Mouse (Mus musculus) hindbrain, embryonic 16.5 days (tissue): ENCODE data around the gene Snip1. TPM values are rescaled to one million over a fixed set of nuclear protein-coding genes. Genes with fewer than 3 reads are reported as not detected.

Experiments
- ATAC-seq: fragments of 200-750 bp; cut with Nextera tagmentation; 2 replicates; pipeline ENCODE4 v1.8.0; 2017; ENCODE audit warnings: moderate TSS enrichment, moderate library complexity
- H3K27ac ChIP-seq: fragments of 300-500 bp; sonication (generic); 2 replicates; pipeline ENCODE4 v1.5.1; 2014; ENCODE audit warnings: low read depth, mild to moderate bottlenecking, control low read depth, low read length, moderate library complexity
- H3K27me3 ChIP-seq: fragments of 300-500 bp; sonication (generic); replicated peaks from 2 replicates; pipeline ENCODE4 v1.6.1; 2014; ENCODE audit warnings: low read length; ENCODE audit not compliant: control insufficient read depth, insufficient read depth
- H3K36me3 ChIP-seq: fragments of 300-500 bp; sonication (generic); 2 replicates; pipeline ENCODE4 v1.6.1; 2014; ENCODE audit warnings: mild to moderate bottlenecking, low read length, moderate library complexity, mixed read lengths; ENCODE audit not compliant: control insufficient read depth, insufficient read depth
- H3K4me1 ChIP-seq: fragments of 300-500 bp; sonication (generic); 2 replicates; pipeline ENCODE4 v1.6.1; 2014; ENCODE audit warnings: low read depth, low read length; ENCODE audit not compliant: control insufficient read depth, insufficient read depth
- H3K4me2 ChIP-seq: fragments of 300-500 bp; sonication (generic); 2 replicates; pipeline ENCODE4 v1.6.1; 2014; ENCODE audit warnings: mild to moderate bottlenecking, low read length, control low read depth, moderate library complexity
- H3K4me3 ChIP-seq: fragments of 300-500 bp; sonication (generic); 2 replicates; pipeline ENCODE4 v1.5.1; 2014; ENCODE audit warnings: mild to moderate bottlenecking, low read length, control low read depth, moderate library complexity
- H3K9ac ChIP-seq: fragments of 300-500 bp; sonication (generic); 2 replicates; pipeline ENCODE4 v1.6.1; 2014; ENCODE audit warnings: low read depth, mild to moderate bottlenecking, control low read depth, low read length, moderate library complexity
- H3K9me3 ChIP-seq: fragments of 300-500 bp; sonication (generic); 2 replicates; pipeline ENCODE4 v1.6.1; 2014; ENCODE audit warnings: mild to moderate bottlenecking, low read length, moderate library complexity; ENCODE audit not compliant: control insufficient read depth
- WGBS: fragments of 180-500 bp; shearing (Covaris S2); extraction: QIAGEN DNeasy Blood & Tissue Kit; methylation state at CpG from one replicate; pipeline ENCODE4 v1.1.7; 2014; 5-methylcytosine and 5-hydroxymethylcytosine counted together
- polyA plus RNA-seq: library from polyadenylated mRNA; unstranded; fragments of >200 nt; fragmentation: Nextera tagmentation; extraction: Ambion mirVana; gene quantifications from 2 replicates; pipeline ENCODE4 v1.2.1, GENCODE M21; 2015

Gene Snip1
- polyA plus RNA-seq, 1 experiment from 2014 or later: 20.6 TPM

DNA sequence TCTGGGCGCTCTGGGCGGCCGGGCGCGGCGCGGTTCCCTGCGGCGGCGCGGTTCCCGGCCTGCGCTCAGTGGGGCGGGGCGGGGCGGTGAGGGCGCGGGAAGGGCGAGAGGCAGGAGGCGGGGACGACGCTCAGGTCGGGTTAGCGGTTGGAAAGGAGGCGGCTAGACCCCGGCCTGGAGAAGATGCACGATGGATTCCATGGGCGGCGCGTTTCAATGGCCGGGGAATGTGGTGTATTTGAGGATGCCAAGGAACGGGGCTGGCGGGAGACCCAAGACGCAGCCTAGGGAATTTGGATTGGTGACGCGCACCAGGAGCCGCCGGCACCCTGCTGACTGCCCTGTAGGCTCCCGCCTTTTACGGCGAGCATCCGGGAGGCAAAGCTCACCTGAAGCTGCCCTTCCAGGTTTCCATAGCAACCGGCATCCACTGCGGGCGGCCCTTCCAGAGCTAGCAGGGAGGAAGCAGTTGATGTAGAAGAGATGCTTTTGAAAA, 18.9 kb downstream of the Snip1 start:
- peak overlapping the region; percentile 97 for H3K9ac ChIP-seq
- H3K4me1 ChIP-seq: peaks cover 19% of the 10 kb centered on the region
- WGBS: 0% methylated on average over 37 of the region's 45 CpGs
- H3K36me3 ChIP-seq: peaks cover 11% of the 10 kb centered on the region
- no peaks in the 10 kb centered on the region for H3K27me3 ChIP-seq
- peak; percentile 91 for ATAC-seq
- H3K4me2 ChIP-seq: peak overlapping the region; percentile 70
- H3K27ac ChIP-seq: peak overlapping the region; percentile 100
- H3K4me3 ChIP-seq: peak overlapping the region; percentile 81
- no peaks in the 10 kb centered on the region for H3K9me3 ChIP-seq

GRCm38 (mm10) chr4:125093031-125093430, 26.6 kb downstream of the Snip1 start:
- peaks cover 24% of the 10 kb centered on the region for H3K36me3 ChIP-seq
- no peak for ATAC-seq
- H3K4me2 ChIP-seq: no peak overlapping the region
- H3K9me3 ChIP-seq: no peaks in the 10 kb centered on the region
- WGBS: 94% methylated on average over 5 of the region's 5 CpGs
- no peak overlapping the region for H3K9ac ChIP-seq
- no peak overlapping the region for H3K27ac ChIP-seq
- H3K4me3 ChIP-seq: no peak overlapping the region
- no peaks in the 10 kb centered on the region for H3K27me3 ChIP-seq
- no peaks in the 10 kb centered on the region for H3K4me1 ChIP-seq

GRCm38 (mm10) chr4:125096066-125096465, 29.6 kb downstream of the Snip1 start:
- WGBS: 89% methylated on average over 5 of the region's 5 CpGs
- Histone ChIP-seq H3K9me3 (no peaks in the 10 kb centered on the region), H3K27me3 (no peaks in the 10 kb centered on the region), H3K36me3 (peaks cover 10% of the 10 kb centered on the region), H3K4me2 (no peak overlapping the region), H3K4me1 (no peaks in the 10 kb centered on the region), H3K9ac (no peak overlapping the region), H3K27ac (no peak overlapping the region), H3K4me3 (no peak overlapping the region)
- no peak for ATAC-seq

GRCm38 (mm10) chr4:125097412-125097811, 30.9 kb downstream of the Snip1 start:
- Histone ChIP-seq H3K27ac (no peak overlapping the region), H3K4me3 (no peak overlapping the region), H3K9ac (no peak overlapping the region), H3K9me3 (no peaks in the 10 kb centered on the region), H3K36me3 (peaks cover 6% of the 10 kb centered on the region), H3K4me2 (no peak overlapping the region), H3K4me1 (no peaks in the 10 kb centered on the region), H3K27me3 (no peaks in the 10 kb centered on the region)
- no peak for ATAC-seq
- 88% methylated on average over 4 of the region's 4 CpGs for WGBS

- ATAC-seq: peak; percentile 72; the same call in 1 of the 2 replicates
- no peak overlapping the region for H3K4me2 ChIP-seq
- WGBS: 12% methylated on average over 8 of the region's 8 CpGs
- H3K36me3 ChIP-seq: peaks cover 9% of the 10 kb centered on the region; the same call in 1 of the 2 replicates
- H3K9me3 ChIP-seq: no peaks in the 10 kb centered on the region
- no peak overlapping the region for H3K27ac ChIP-seq
- no peak overlapping the region for H3K4me3 ChIP-seq
- H3K27me3 ChIP-seq: no peaks in the 10 kb centered on the region
- H3K4me1 ChIP-seq: no peaks in the 10 kb centered on the region
- H3K9ac ChIP-seq: no peak overlapping the region
Observed at GRCm38 (mm10) chr4:125099458-125099857, 33.0 kb downstream of the Snip1 start.

GRCm38 (mm10) chr4:125101334-125101733, 34.9 kb downstream of the Snip1 start:
- H3K27ac ChIP-seq: no peak overlapping the region
- no peak for ATAC-seq
- H3K4me3 ChIP-seq: no peak overlapping the region
- 69% methylated on average over 13 of the region's 13 CpGs for WGBS
- no peaks in the 10 kb centered on the region for H3K27me3 ChIP-seq
- H3K9ac ChIP-seq: no peak overlapping the region
- H3K9me3 ChIP-seq: no peaks in the 10 kb centered on the region
- H3K4me2 ChIP-seq: no peak overlapping the region
- H3K4me1 ChIP-seq: no peaks in the 10 kb centered on the region
- H3K36me3 ChIP-seq: peaks cover 14% of the 10 kb centered on the region

- no peaks in the 10 kb centered on the region for H3K9me3 ChIP-seq
- H3K9ac ChIP-seq: no peak overlapping the region
- no peak for ATAC-seq
- H3K27ac ChIP-seq: no peak overlapping the region
- H3K27me3 ChIP-seq: no peaks in the 10 kb centered on the region
- no peak overlapping the region for H3K4me2 ChIP-seq
- H3K4me3 ChIP-seq: no peak overlapping the region
- WGBS: 96% methylated on average over 9 of the region's 9 CpGs
- peaks cover 17% of the 10 kb centered on the region for H3K36me3 ChIP-seq
- H3K4me1 ChIP-seq: no peaks in the 10 kb centered on the region
Observed at GRCm38 (mm10) chr4:125105354-125105753, 38.9 kb downstream of the Snip1 start.

DNA sequence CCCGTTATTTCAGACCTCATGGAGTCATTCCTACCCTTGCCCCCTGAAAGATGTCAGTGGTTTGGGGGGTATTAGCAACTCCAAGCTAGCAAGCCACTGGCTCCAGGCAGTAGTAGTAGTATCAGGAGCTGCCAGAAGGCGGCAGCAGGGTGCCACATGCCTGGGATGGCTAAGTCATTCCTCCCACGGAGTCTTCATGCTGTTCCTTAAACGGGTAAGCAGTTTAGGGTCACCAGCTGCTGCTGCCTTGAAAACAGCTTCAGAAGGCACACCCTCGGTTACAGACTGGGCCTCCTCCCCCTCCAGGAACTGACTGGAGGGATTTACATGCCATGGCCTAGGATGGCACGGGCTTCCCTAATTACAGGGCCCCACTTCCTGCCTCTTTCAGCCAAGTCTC, 48.2 kb downstream of the Snip1 start:
- Histone ChIP-seq H3K4me2 (no peak overlapping the region), H3K36me3 (peaks cover 13% of the 10 kb centered on the region; the same call in 1 of the 2 replicates), H3K27me3 (no peaks in the 10 kb centered on the region), H3K4me3 (no peak overlapping the region), H3K9ac (peak overlapping the region; percentile 39), H3K9me3 (no peaks in the 10 kb centered on the region), H3K4me1 (peaks cover 14% of the 10 kb centered on the region), H3K27ac (no peak overlapping the region)
- WGBS: 9% methylated on average over 6 of the region's 6 CpGs
- peak; percentile 40 for ATAC-seq

DNA sequence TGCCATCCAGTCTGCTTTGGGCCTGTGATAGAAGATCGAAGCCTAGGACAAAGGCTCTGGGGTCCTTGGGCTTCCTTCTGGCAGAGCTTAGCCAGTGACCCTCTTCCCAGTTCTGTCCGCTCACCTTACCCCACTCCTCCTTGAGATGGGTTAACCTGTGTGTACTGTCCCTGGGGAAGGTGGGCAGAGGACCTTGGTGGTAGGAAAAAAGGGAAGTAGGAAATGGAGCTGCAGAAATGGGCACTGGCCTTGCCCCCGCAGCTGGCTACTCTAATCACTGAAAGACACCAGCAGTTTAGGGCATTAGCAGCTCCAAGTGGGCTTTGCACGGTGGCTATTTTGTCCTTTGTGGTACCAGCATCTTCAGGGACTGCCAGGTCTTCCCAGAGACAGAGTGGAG, 48.6 kb downstream of the Snip1 start:
- Histone ChIP-seq H3K4me1 (peaks cover 14% of the 10 kb centered on the region), H3K4me3 (no peak overlapping the region), H3K36me3 (peaks cover 13% of the 10 kb centered on the region; the same call in 1 of the 2 replicates), H3K4me2 (no peak overlapping the region), H3K9ac (peak overlapping the region; percentile 39), H3K9me3 (no peaks in the 10 kb centered on the region), H3K27me3 (no peaks in the 10 kb centered on the region), H3K27ac (no peak overlapping the region; the same call in 1 of the 2 replicates)
- 79% methylated on average over 4 of the region's 4 CpGs for WGBS
- no peak; the same call in 1 of the 2 replicates for ATAC-seq
